Mouse (Mus musculus): Measurements from ENCODE around the gene Man1c1. TPM values are rescaled to one million over a fixed set of nuclear protein-coding genes. Genes with fewer than 3 reads are reported as not detected.

Man1c1 gene
- polyA plus RNA-seq, 1 experiment, result 6.9 TPM

DNA sequence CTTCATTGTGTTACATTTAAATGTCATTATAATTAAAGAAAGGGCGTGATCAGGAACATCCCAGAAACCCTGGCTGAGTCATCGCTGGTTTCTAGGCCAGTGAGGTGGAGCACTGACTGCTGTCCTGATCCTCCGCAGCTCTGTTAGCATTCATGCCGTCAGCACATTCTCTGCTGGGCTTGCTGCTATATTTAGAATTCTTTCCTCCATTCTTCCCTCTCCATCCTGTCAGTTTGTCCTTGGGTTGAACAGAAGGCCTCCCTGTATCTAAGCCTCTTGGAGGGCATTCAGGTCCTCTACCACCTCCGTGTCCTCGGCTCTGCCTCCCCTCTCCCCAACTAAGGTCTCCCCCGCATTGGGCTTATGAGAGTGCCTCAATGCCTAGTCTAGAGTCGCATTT lies 187.1 kb downstream of the Man1c1 start:
- 89% methylated on average over 8 of the region's 8 CpGs for WGBS
- DNase-seq (ENCODE audit: low read depth in 1 of 2, low spot score in 2 of 2), result no peak
- 0 out of 2 replicates have a peak, but pooled peaks cover 1% of the 10 kb centered on the region for H3K27me3 ChIP-seq (ENCODE audit: control insufficient read depth, insufficient read depth, low read length)

GRCm38 (mm10) chr4:134515614-134516013 lies 188.5 kb downstream of the Man1c1 start:
- WGBS, result 79% methylated on average over 7 of the region's 7 CpGs
- TF ChIP-seq POLR2A (IDR thresholded peaks at IDR 0.05; ENCODE audit: low read depth, low read length) (no peak), CTCF (IDR thresholded peaks at IDR 0.05; ENCODE audit: extremely low read depth, insufficient read depth, insufficient read length, insufficient replicate concordance) (no peak)
- Histone ChIP-seq H3K4me1 (ENCODE audit: control insufficient read depth, insufficient read depth, insufficient read length) (peaks cover 6% of the 10 kb centered on the region; the same call in 1 of the 2 replicates), H3K4me3 (ENCODE audit: extremely low read depth, insufficient read depth, insufficient read length) (no peak overlapping the region), H3K36me3 (ENCODE audit: control insufficient read depth, insufficient read depth, low read length) (no peaks in the 10 kb centered on the region), H3K27me3 (ENCODE audit: control insufficient read depth, insufficient read depth, low read length) (0 out of 2 replicates have a peak, but pooled peaks cover 1% of the 10 kb centered on the region), H3K27ac (ENCODE audit: insufficient read depth, low read length) (no peak overlapping the region)
- no peak for DNase-seq (ENCODE audit: low read depth in 1 of 2, low spot score in 2 of 2)

More for the DNA sequence above, 187.1 kb downstream of the Man1c1 start:
- Histone ChIP-seq H3K36me3 (ENCODE audit: control insufficient read depth, insufficient read depth, low read length) (no peaks in the 10 kb centered on the region), H3K27ac (ENCODE audit: insufficient read depth, low read length) (peak overlapping the region; percentile 40; the same call in 1 of the 2 replicates), H3K4me1 (ENCODE audit: control insufficient read depth, insufficient read depth, insufficient read length) (peaks cover 4% of the 10 kb centered on the region; the same call in 1 of the 2 replicates), H3K4me3 (ENCODE audit: extremely low read depth, insufficient read depth, insufficient read length) (no peak overlapping the region)
- TF ChIP-seq POLR2A (IDR thresholded peaks at IDR 0.05; ENCODE audit: low read depth, low read length) (no peak), CTCF (IDR thresholded peaks at IDR 0.05; ENCODE audit: extremely low read depth, insufficient read depth, insufficient read length, insufficient replicate concordance) (no peak)

DNA sequence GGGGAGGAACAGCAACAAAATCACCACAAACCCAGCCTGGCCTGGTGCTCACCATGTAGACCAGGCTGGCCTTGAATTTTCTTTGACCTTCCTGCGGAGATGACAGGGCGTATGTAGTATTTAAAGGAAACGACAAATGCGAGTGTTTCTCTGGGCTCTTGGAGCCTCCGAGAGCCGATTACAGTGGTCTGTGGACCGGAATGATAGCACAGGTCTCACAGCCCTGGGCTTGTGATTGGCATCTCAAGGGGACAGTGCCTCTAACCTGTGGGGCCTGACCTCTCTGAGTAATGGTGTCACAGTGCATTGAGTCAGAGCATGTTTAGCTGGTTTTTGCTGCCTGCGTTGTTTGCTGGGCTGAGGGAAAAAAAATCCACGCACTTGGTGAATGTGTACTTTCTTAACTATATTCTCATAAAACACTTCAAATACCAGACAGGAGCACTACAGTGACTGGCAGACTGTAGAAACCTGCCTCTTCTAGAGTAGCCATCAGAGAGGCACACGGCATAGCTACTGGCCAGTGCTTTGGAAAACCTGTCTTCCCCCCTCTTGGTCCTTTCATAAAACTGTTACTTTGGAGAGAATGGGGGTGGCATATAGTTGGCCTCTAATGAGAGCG lies 189.7 kb downstream of the Man1c1 start:
- Histone ChIP-seq H3K27ac (ENCODE audit: insufficient read depth, low read length) (no peak overlapping the region), H3K4me1 (ENCODE audit: control insufficient read depth, insufficient read depth, insufficient read length) (peaks cover 6% of the 10 kb centered on the region; the same call in 1 of the 2 replicates), H3K4me3 (ENCODE audit: extremely low read depth, insufficient read depth, insufficient read length) (no peak overlapping the region), H3K36me3 (ENCODE audit: control insufficient read depth, insufficient read depth, low read length) (no peaks in the 10 kb centered on the region), H3K27me3 (ENCODE audit: control insufficient read depth, insufficient read depth, low read length) (0 out of 2 replicates have a peak, but pooled peaks cover 1% of the 10 kb centered on the region)
- DNase-seq (ENCODE audit: low read depth in 1 of 2, low spot score in 2 of 2), result no peak
- WGBS, result 93% methylated on average over 11 of the region's 11 CpGs
- TF ChIP-seq POLR2A (IDR thresholded peaks at IDR 0.05; ENCODE audit: low read depth, low read length) (no peak), CTCF (IDR thresholded peaks at IDR 0.05; ENCODE audit: extremely low read depth, insufficient read depth, insufficient read length, insufficient replicate concordance) (no peak)

DNA sequence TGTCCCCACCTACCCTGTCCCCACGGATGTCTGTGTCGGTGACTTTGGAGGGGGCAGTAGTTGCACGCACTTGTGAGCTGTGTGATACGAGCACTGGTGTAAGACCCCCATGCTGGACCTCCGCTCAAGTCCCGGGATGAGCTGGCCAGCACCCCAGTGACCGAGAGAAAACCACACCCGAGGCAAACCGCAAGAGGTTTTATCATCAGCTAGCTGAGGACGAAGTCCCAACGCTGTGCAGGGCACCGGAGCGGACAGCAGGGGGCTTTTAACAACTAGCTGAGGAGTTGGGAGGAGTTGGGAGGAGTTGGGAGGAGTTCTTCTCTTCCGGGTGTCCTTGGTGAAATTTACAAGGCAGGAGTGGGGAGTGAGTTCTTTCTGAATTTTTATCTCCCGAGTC lies 191.3 kb downstream of the Man1c1 start:
- Histone ChIP-seq H3K36me3 (ENCODE audit: control insufficient read depth, insufficient read depth, low read length) (no peaks in the 10 kb centered on the region; the same call in 1 of the 2 replicates), H3K27ac (ENCODE audit: insufficient read depth, low read length) (no peak overlapping the region), H3K4me1 (ENCODE audit: control insufficient read depth, insufficient read depth, insufficient read length) (peaks cover 6% of the 10 kb centered on the region; the same call in 1 of the 2 replicates), H3K27me3 (ENCODE audit: control insufficient read depth, insufficient read depth, low read length) (0 out of 2 replicates have a peak, but pooled peaks cover 1% of the 10 kb centered on the region), H3K4me3 (ENCODE audit: extremely low read depth, insufficient read depth, insufficient read length) (peak overlapping the region; percentile 6; the same call in 1 of the 2 replicates)
- no peak for TF ChIP-seq POLR2A (IDR thresholded peaks at IDR 0.05; ENCODE audit: low read depth, low read length)
- peak; percentile 16; the same call in 1 of the 2 replicates for TF ChIP-seq CTCF (IDR thresholded peaks at IDR 0.05; ENCODE audit: extremely low read depth, insufficient read depth, insufficient read length, insufficient replicate concordance)
- peak in 1 of 2 experiments; percentile 41 for DNase-seq (ENCODE audit: low read depth in 1 of 2, low spot score in 2 of 2)
- 6% methylated on average over 15 of the region's 15 CpGs for WGBS

GRCm38 (mm10) chr4:134511730-134512129 lies 192.4 kb downstream of the Man1c1 start:
- Histone ChIP-seq H3K4me1 (ENCODE audit: control insufficient read depth, insufficient read depth, insufficient read length) (peaks cover 6% of the 10 kb centered on the region; the same call in 1 of the 2 replicates), H3K36me3 (ENCODE audit: control insufficient read depth, insufficient read depth, low read length) (no peaks in the 10 kb centered on the region; the same call in 1 of the 2 replicates), H3K27me3 (ENCODE audit: control insufficient read depth, insufficient read depth, low read length) (0 out of 2 replicates have a peak, but pooled peaks cover 1% of the 10 kb centered on the region), H3K27ac (ENCODE audit: insufficient read depth, low read length) (no peak overlapping the region), H3K4me3 (ENCODE audit: extremely low read depth, insufficient read depth, insufficient read length) (no peak overlapping the region)
- TF ChIP-seq POLR2A (IDR thresholded peaks at IDR 0.05; ENCODE audit: low read depth, low read length) (no peak), CTCF (IDR thresholded peaks at IDR 0.05; ENCODE audit: extremely low read depth, insufficient read depth, insufficient read length, insufficient replicate concordance) (no peak)
- no peak for DNase-seq (ENCODE audit: low read depth in 1 of 2, low spot score in 2 of 2)
- WGBS, result 31% methylated on average over 6 of the region's 6 CpGs

Other genes with a start within 250 kb of the Man1c1 start
- gene Stmn1, start 236.0 kb downstream of the Man1c1 start, polyA plus RNA-seq (2012; rRNA removed), result 13.8 and 17.1 TPM in 2 replicates
- 29.4 and 36.2 TPM in 2 replicates for gene Paqr7, start 207.6 kb downstream of the Man1c1 start, polyA plus RNA-seq (2012; rRNA removed)
- gene Aunip, start 193.3 kb downstream of the Man1c1 start, polyA plus RNA-seq (2012; rRNA removed), result 0.39 and 0.80 TPM in 2 replicates
- gene Mtfr1l, start 168.9 kb downstream of the Man1c1 start, polyA plus RNA-seq (2012; rRNA removed), result 37.4 and 55.2 TPM in 2 replicates
- gene Selenon, start 152.1 kb downstream of the Man1c1 start, polyA plus RNA-seq (2012; rRNA removed), result 8.0 and 8.3 TPM in 2 replicates
- 26.7 and 29.8 TPM in 2 replicates for gene Ldlrap1, start 63.7 kb upstream of the Man1c1 start, polyA plus RNA-seq (2012; rRNA removed)
- 6.5 and 8.5 TPM in 2 replicates for gene Maco1, start 149.1 kb upstream of the Man1c1 start, polyA plus RNA-seq (2012; rRNA removed)
- gene Rhd, start 160.2 kb upstream of the Man1c1 start, polyA plus RNA-seq (2012; rRNA removed), result 69.5 and 84.0 TPM in 2 replicates
- gene Tmem50a, start 210.7 kb upstream of the Man1c1 start, polyA plus RNA-seq (2012; rRNA removed), result 83.2 and 90.6 TPM in 2 replicates
- gene Rsrp1, start 219.3 kb upstream of the Man1c1 start, polyA plus RNA-seq (2012; rRNA removed), result 691 and 1,139 TPM in 2 replicates
- 19.2 TPM in 2 replicates for gene Syf2, start 226.6 kb upstream of the Man1c1 start, polyA plus RNA-seq (2012; rRNA removed)

Measured in spleen, adult 2 months (tissue).